Mouse (Mus musculus) bone marrow macrophage, adult 2 months (primary cell): ENCODE results near the gene Ckm.

ENCODE experiments used
- CTCF ChIP-seq: IDR thresholded peaks from 2 replicates; pipeline ENCODE4 v1.5.1; 2012; ENCODE audit warnings: low read depth, mild to moderate bottlenecking, low read length, moderate library complexity
- POLR2A ChIP-seq: IDR thresholded peaks from 2 replicates; pipeline ENCODE4 v1.6.1; 2012; ENCODE audit warnings: mild to moderate bottlenecking, low read depth, low read length, borderline replicate concordance

DNA sequence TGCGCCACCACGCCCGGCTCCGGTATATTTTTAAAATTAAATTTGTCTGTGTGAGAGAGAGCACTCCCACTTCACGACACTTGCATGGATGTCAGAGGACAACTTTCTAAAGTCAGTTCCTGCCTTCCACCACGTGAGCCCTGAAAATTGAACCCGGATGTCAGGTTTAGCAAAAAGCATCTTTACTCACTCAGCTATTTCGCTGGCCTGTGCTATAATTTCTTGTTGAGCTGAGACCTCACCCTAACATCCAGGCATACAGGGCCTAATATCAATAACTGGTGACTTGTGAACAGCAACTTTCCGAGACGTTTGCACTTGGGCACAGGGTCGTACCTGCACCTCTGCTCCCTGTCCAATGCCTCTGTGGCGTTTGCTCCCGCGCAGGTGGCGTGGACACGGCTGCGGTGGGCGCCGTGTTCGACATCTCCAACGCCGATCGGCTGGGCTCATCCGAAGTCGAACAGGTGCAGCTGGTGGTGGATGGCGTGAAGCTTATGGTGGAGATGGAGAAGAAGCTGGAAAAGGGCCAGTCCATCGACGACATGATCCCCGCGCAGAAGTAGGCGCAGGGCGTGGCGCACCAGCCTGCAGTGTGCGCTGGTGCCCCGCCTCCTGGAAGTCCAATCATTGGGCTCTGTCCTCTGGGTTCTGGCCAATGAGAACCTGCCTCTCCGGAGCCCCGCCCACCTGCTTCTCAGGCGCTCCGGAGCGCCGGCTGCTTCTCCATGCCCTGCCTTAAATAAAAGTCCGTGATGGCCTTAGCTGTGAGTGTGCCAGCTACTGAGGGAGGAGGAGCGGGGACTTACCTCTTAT lies 16.5 kb downstream of the Ckm start:
- no peak for TF ChIP-seq CTCF
- TF ChIP-seq POLR2A = no peak
